Mouse (Mus musculus) B cell, adult (primary cell): ENCODE measurements around the gene Leng8. TPM values are rescaled to one million over a fixed set of nuclear protein-coding genes. Genes with fewer than 3 reads are reported as not detected.

Source experiments
- total RNA-seq: library from RNA; stranded (reverse); gene quantifications from 4 replicates; pipeline ENCODE4 v1.2.4, GENCODE M21; 2023; ENCODE audit not compliant: inconsistent age

The Leng8 gene
- total RNA-seq = 420 to 454 TPM (median 449 TPM) in 4 replicates

DNA sequence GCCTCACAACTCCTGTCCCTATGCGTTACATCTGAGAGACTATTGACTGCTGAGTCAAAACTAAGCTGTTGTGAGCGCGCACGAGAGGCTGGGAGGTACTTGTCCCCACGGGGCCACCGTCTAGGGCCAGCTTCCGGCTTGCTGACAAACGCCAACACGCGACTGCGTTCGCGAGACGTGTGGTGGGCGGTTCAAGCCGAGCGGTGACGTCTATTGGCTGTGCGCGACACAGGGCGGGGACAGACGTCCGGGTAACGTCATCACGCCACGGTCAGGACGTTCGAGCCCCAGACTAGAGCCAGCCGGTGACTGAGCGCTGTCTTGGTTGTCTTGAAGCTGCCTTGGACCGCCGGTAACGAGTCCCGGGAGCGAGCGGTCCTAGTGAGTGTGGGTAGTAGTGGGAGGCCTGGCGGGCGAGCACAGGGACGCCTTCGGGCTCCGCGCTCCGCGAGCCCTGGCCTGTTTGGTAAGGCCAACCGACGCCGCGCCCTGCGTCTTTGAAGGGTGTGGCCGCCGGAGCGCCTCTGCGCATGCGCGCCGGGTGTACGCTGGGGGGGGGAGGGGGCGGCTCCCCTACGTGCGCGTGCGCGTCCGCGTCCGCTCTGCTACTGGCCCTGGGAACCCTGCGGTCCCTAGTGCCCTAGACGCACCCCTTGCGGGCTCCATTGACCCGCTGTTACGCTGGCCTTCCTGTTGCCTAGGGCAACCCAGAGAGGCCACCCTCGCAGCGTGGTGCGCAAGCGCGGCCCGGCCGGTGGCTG lies at the start of gene Leng8:
Gene Leng8 (plus strand): TSS at position 269 of the 761 bp plus-strand sequence.

DNA sequence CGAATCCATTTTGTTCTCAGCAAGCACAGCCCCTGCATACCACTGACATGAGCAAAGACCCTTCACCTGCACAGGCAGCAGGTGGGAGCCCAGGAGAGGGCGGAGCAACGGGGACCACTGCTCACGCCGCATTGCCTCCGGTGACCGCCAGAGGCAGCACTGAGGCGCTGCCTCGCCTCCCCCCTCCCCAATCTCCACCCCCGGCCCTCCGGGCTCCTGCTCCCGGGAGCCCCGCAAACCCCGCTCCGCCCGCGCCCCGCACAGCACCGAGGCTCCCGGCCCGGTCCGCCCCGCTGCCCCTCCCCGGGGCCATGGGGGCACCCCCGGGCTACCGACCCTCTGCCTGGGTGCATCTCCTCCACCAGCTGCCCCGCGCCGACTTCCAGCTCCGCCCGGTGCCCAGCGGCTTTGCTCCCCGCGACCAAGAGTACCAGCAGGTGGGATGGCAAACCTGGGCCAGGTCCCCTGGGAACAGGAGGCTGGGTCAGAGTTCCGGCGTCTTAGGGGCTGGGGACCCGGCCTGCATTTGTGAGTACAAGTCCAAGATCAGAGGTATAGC lies 17.4 kb upstream of the Leng8 start, which contains the start of gene Ttyh1:
Gene Ttyh1 (plus strand): TSS at position 65 of the 559 bp plus-strand sequence.

DNA sequence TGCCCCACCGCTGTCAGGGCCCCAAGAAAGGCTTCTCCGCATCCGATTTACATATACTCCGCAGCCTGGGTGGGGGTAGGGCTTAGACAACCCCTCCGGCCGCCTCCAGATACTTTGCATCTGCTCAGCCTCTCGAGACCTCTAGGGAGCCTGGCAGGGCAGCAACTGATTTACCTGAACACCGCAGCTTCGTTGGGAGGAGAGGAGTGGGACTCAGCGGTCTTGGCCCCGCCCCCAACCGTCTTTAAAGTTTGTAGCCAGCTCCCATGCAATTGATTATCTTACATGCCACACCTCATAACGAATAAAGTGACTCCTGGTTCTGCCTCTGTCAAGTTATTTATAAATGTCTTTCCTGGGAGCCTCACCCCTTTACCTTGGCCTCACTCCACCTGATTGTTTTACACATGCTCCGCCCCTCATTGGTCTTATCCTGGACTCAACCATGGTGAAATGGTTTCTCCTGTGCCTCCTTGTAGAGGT lies 13.3 kb downstream of the Leng8 start, which contains the start of gene Leng9:
Gene Leng9 (minus strand): TSS at position 316 of the 483 bp plus-strand sequence.

DNA sequence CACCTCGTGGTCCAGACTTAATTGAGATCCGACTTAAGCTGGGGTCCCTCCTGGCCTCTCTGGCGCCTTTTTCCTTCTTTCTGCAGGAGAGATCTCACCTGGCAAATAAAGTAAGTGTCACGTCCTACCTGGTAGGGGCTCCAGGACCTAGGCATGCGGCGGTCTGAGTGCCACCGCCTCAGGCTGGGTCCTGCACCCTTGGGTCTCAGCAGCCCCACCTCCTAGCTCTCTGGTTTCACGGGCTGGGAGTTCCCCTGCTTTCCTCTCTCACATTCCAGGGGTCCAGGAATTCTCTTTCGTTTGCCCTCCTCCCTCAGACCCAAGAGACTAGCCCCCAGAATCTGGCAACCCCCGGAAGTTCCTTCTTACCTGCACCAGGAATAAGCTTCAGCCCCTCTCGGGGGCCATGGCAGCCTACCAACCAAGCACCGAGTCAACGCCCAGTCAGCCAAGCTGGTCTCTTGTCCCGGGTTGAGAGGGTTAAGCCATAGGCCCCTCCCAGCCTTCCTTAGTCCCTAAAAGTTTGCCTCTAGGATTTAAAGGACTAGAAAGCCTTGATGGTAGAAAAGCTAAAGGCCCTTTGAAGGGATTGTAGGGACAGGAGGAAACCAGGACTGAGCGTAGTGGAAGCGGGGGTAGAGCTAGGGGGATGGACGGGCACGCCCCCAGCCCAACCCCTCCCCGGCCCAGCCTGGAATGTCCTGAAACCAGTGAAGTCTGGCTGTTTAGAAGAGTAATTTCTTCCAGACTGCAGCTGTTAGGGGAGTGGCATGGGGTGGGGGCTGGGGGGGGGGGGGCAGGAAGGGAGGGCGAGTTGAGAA lies 27.5 kb downstream of the Leng8 start, which contains the start of gene Cdc42ep5:
Gene Cdc42ep5 (minus strand): TSS at position 771 of the 821 bp plus-strand sequence.

Other genes with a start within 250 kb of the Leng8 start
- gene Gm14548, start 238.9 kb upstream of the Leng8 start, total RNA-seq = 4.4 to 6.5 TPM (median 5.2 TPM) in 4 replicates
- 3.5 to 5.5 TPM (median 4.5 TPM) in 4 replicates for gene Lilra6, start 221.5 kb upstream of the Leng8 start, total RNA-seq
- 5.7 to 10.8 TPM (median 8.7 TPM) in 4 replicates for gene Lair1, start 73.8 kb upstream of the Leng8 start, total RNA-seq
- gene Ttyh1, start 17.6 kb upstream of the Leng8 start, total RNA-seq = 0.13 to 0.30 TPM in 2 of 4 replicates, not detected in the others
- gene Leng9, start 13.3 kb downstream of the Leng8 start, total RNA-seq = 30.9 to 34.8 TPM (median 34.3 TPM) in 4 replicates
- gene Cdc42ep5, start 27.8 kb downstream of the Leng8 start, total RNA-seq = not detected in 4 replicates
- gene Lilra5, start 100.7 kb downstream of the Leng8 start, total RNA-seq = 0.24 TPM in 1 of 4 replicates, not detected in the others
- gene Ncr1, start 200.7 kb downstream of the Leng8 start, total RNA-seq = 0.48 to 1.2 TPM (median 1.0 TPM) in 4 replicates